Mouse (Mus musculus) heart, embryonic 16.5 days (tissue): ENCODE measurements at regions not wholly inside any gene's neighbourhood (a gene's known extent, or its start where the extent isn't known, plus 50 kb on each side); places are given as distances from the start of the nearest gene placed in this dataset.

Source experiments
- ATAC-seq: fragments of 200-750 bp; cut with Nextera tagmentation; replicated peaks from 2 replicates; pipeline ENCODE4 v1.8.0; 2017; ENCODE audit warnings: moderate number of reproducible peaks; ENCODE audit not compliant: insufficient read depth, low FRiP score; ENCODE audit errors: extremely low read depth
- H3K27ac ChIP-seq: fragments of 300-500 bp; sonication (generic); 2 replicates; pipeline ENCODE4 v1.5.1; 2014; ENCODE audit warnings: mild to moderate bottlenecking, low read length, control low read depth, moderate library complexity
- H3K27me3 ChIP-seq: fragments of 300-500 bp; sonication (generic); 2 replicates; pipeline ENCODE4 v1.6.1; 2014; ENCODE audit warnings: low read length, mixed read lengths; ENCODE audit not compliant: control insufficient read depth, insufficient read depth
- H3K36me3 ChIP-seq: fragments of 300-500 bp; sonication (generic); 2 replicates; pipeline ENCODE4 v1.6.1; 2014; ENCODE audit not compliant: control insufficient read depth, insufficient read depth
- H3K4me1 ChIP-seq: fragments of 300-500 bp; sonication (generic); 2 replicates; pipeline ENCODE4 v1.6.1; 2014; ENCODE audit warnings: low read length, mixed read lengths; ENCODE audit not compliant: control insufficient read depth, insufficient read depth
- H3K4me2 ChIP-seq: fragments of 300-500 bp; sonication (generic); 2 replicates; pipeline ENCODE4 v1.6.1; 2014; ENCODE audit warnings: low read depth, mild to moderate bottlenecking, control low read depth, low read length
- H3K4me3 ChIP-seq: fragments of 300-500 bp; sonication (generic); 2 replicates; pipeline ENCODE4 v1.5.1; 2014; ENCODE audit warnings: mild to moderate bottlenecking, control low read depth, low read length
- H3K9ac ChIP-seq: fragments of 300-500 bp; sonication (generic); 2 replicates; pipeline ENCODE4 v1.6.1; 2014; ENCODE audit warnings: low read length, control low read depth
- H3K9me3 ChIP-seq: fragments of 300-500 bp; sonication (generic); replicated peaks from 2 replicates; pipeline ENCODE4 v1.6.1; 2016; ENCODE audit warnings: low read length; ENCODE audit not compliant: control insufficient read depth
- WGBS: fragments of 180-500 bp; shearing (Covaris S2); extraction: QIAGEN DNeasy Blood & Tissue Kit; methylation state at CpG from one replicate; pipeline ENCODE4 v1.1.7; 2014; 5-methylcytosine and 5-hydroxymethylcytosine counted together

DNA sequence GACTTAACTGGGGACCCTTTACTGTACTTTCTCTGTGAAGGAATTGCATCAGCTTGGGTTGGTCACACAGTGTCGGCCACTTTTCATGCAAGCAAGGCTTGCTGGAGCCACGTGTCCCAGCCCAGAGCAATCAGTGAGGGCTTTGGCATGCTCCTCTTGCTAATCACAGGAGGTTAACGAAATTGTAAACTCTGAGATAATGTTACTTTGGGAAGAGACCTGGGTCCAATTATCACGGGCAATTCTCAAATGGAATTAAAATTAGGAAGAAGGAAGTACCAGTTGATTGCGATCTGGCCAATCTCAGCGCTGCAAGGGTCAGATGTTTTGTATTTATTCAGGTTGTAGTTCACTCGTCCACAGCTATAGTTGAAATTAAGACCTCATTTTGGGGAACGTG, 153.2 kb downstream of the Dusp6 start:
- Histone ChIP-seq H3K4me3 (no peak overlapping the region), H3K27me3 (no peaks in the 10 kb centered on the region), H3K9ac (no peak overlapping the region), H3K27ac (no peak overlapping the region), H3K36me3 (no peaks in the 10 kb centered on the region), H3K4me1 (no peaks in the 10 kb centered on the region), H3K4me2 (no peak overlapping the region), H3K9me3 (no peaks in the 10 kb centered on the region)
- ATAC-seq = no peak
- 54% methylated on average over 8 of the region's 8 CpGs for WGBS

DNA sequence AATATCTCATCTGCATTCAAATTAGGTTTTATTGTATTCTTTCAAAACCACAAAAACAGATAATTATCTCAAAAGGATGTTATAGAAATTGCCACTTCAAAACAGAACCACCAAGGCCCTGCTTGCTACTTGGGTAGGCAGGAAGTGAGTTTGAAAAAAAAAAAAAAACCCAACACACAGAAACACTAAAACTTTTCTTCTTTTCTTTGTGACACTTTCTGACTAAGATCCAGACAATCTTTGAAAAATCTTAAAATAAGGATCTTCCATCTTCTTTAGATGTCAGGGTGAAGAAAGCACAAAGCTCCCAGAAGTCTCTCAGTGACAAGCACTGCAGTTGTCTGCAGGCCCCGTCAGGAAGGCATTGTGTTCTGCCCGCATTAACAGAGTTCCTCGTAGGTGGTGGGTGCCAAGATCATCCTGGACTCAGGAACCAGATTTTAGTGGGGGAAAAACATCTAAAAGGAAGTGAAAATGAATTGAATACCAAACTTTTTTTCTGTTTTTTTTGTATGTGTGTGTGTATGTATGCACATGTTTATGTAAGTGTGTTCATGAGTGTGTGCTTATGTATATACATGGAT, 154.0 kb downstream of the Dusp6 start:
- Histone ChIP-seq H3K9ac (no peak overlapping the region), H3K4me3 (no peak overlapping the region), H3K4me1 (no peaks in the 10 kb centered on the region), H3K27ac (no peak overlapping the region), H3K9me3 (no peaks in the 10 kb centered on the region), H3K36me3 (no peaks in the 10 kb centered on the region), H3K4me2 (no peak overlapping the region), H3K27me3 (no peaks in the 10 kb centered on the region)
- WGBS = 45% methylated on average over 3 of the region's 3 CpGs
- no peak for ATAC-seq

DNA sequence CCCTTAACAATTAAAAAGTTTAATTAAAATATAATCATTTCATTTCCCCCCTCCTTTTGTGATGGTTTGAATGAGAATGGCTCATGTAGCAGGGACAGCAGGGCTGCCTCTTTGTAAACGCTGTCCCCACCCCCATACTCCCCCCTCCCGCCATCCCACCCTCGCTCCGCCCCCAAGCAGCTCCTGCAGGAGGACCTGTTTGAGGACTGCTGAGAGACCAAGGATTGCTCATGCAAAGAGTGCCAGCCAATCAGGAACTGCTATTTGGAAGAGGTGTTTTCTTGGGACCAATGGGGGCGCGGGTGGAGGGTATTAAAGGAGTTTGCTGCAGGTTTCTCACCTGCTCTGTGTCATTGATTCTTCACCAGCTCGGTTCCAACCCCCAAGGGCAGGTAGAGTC, 154.6 kb downstream of the Dusp6 start:
- no peak overlapping the region for H3K9ac ChIP-seq
- H3K4me1 ChIP-seq = no peaks in the 10 kb centered on the region
- H3K27ac ChIP-seq = no peak overlapping the region
- no peaks in the 10 kb centered on the region for H3K36me3 ChIP-seq
- no peak overlapping the region for H3K4me2 ChIP-seq
- H3K27me3 ChIP-seq = no peaks in the 10 kb centered on the region
- no peaks in the 10 kb centered on the region for H3K9me3 ChIP-seq
- no peak for ATAC-seq
- WGBS = 48% methylated on average over 7 of the region's 7 CpGs
- no peak overlapping the region for H3K4me3 ChIP-seq

DNA sequence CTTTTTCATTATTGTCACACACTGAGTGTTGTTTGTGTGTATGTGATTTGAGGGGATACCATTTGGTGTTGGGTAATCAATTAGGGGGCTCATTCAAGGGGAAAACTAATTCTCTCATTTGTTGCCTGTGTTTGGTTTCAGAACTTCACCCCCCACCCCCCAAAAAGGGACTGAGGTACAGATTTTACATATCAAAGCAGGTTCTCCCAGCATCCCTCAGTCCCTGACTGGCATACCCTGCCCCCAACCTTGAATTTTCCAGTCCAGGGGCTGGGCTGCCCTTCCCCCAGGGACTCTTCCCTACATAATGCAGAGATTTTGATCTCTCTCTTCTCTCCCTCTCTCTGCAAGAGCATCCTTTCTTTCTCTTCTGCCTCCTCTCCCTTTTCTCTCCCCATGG, 155.5 kb downstream of the Dusp6 start:
- Histone ChIP-seq H3K27me3 (no peaks in the 10 kb centered on the region), H3K4me1 (no peaks in the 10 kb centered on the region), H3K9ac (no peak overlapping the region), H3K4me2 (no peak overlapping the region), H3K27ac (no peak overlapping the region), H3K4me3 (no peak overlapping the region), H3K9me3 (no peaks in the 10 kb centered on the region), H3K36me3 (no peaks in the 10 kb centered on the region)
- ATAC-seq = no peak

DNA sequence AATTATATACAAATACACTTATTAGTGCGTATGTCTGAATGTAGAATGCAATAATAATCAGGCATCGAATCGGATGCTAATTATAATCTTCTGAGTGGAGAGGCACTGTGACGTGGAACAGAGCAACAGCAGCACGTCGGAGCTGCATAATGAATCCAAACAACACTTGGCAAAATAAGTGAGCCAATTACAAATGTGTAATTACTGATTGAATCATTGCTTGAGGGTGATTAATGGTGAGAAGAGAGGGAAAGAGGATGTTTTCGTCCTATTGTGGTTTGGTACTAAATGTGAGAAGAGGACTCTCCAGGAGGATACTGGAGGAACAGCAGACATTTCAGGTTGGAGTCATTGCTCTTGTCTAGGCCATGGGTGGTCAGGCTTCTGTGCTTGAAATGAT, 156.5 kb downstream of the Dusp6 start:
- no peak for ATAC-seq
- no peaks in the 10 kb centered on the region for H3K4me1 ChIP-seq

DNA sequence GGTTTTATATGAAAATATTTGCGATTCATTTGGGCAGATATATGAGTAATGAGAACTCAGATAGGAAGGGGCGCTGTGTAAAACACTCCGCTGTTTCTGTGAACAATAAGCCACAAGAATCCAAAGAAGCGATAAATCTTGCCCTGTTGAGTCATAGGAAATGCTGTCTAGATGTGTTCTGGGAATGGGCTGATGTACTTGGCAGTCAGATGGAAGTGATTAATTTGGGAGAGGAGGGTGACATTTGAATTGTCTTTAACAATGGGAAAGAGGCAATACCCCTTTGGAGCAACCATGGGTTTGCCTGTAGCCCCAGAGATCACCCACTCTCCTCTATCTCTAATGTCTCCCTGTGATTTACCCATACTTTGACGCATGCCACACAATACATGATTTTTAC, 160.4 kb downstream of the Dusp6 start:
- Histone ChIP-seq H3K9ac (no peak overlapping the region), H3K27ac (no peak overlapping the region), H3K36me3 (no peaks in the 10 kb centered on the region), H3K27me3 (no peaks in the 10 kb centered on the region), H3K4me1 (no peaks in the 10 kb centered on the region), H3K4me3 (no peak overlapping the region), H3K9me3 (no peaks in the 10 kb centered on the region), H3K4me2 (no peak overlapping the region)
- WGBS = 85% methylated on average over 5 of the region's 5 CpGs
- no peak for ATAC-seq

More for the DNA sequence above, 156.5 kb downstream of the Dusp6 start:
- H3K27me3 ChIP-seq = no peaks in the 10 kb centered on the region
- no peak overlapping the region for H3K27ac ChIP-seq
- H3K4me2 ChIP-seq = no peak overlapping the region
- H3K9ac ChIP-seq = no peak overlapping the region
- 81% methylated on average over 7 of the region's 7 CpGs for WGBS
- no peaks in the 10 kb centered on the region for H3K36me3 ChIP-seq
- H3K4me3 ChIP-seq = no peak overlapping the region
- no peaks in the 10 kb centered on the region for H3K9me3 ChIP-seq

DNA sequence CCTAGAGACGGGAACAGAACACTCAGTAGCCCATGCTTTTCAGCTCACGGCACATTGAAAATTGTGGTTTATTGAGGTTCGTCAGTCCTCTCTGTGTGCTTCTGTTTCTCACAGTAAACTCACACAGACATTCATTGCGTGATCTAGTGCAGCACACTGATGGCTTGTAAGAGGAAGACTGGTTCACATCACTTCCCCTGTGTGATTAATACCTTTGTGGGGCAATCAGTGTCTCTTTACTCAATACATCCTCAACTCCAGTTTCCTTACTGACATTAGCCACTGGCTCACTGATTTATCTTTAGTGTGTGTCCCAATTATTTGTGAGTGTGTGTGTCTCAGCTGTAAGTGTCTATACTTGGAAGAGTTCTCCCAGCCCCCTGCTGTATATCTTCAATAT, 162.2 kb downstream of the Dusp6 start:
- 86% methylated on average over 4 of the region's 4 CpGs for WGBS
- no peak for ATAC-seq

DNA sequence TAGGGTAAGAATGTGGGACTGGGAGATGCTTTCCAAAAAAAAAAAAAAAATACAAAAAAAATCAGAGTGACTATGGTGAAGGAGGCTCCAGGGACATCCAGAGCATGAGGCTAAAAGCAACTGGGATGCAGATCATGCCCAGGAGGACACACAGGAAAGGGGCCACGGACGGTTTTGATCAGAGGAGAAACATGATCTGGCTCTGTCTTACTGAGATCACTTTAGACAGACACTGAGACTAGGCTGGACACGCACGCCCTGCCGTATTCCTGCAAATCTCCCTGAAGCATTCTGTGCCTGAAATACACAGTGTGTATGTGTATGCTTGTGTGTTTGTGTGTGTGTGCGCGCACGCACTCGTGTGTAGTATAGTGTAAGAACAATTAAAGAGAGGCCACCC, 167.1 kb downstream of the Dusp6 start:
- H3K4me3 ChIP-seq = no peak overlapping the region
- H3K9ac ChIP-seq = no peak overlapping the region
- peaks cover 6% of the 10 kb centered on the region for H3K4me1 ChIP-seq
- no peak overlapping the region for H3K27ac ChIP-seq
- no peaks in the 10 kb centered on the region for H3K36me3 ChIP-seq
- 80% methylated on average over 9 of the region's 9 CpGs for WGBS
- H3K27me3 ChIP-seq = no peaks in the 10 kb centered on the region
- H3K4me2 ChIP-seq = no peak overlapping the region
- no peak; the same call in 1 of the 2 replicates for ATAC-seq
- H3K9me3 ChIP-seq = no peaks in the 10 kb centered on the region

More for the DNA sequence above, 162.2 kb downstream of the Dusp6 start:
- H3K36me3 ChIP-seq = no peaks in the 10 kb centered on the region
- H3K27ac ChIP-seq = no peak overlapping the region
- H3K27me3 ChIP-seq = no peaks in the 10 kb centered on the region
- H3K4me3 ChIP-seq = no peak overlapping the region
- H3K9ac ChIP-seq = no peak overlapping the region
- H3K9me3 ChIP-seq = no peaks in the 10 kb centered on the region
- no peak overlapping the region for H3K4me2 ChIP-seq
- no peaks in the 10 kb centered on the region for H3K4me1 ChIP-seq

DNA sequence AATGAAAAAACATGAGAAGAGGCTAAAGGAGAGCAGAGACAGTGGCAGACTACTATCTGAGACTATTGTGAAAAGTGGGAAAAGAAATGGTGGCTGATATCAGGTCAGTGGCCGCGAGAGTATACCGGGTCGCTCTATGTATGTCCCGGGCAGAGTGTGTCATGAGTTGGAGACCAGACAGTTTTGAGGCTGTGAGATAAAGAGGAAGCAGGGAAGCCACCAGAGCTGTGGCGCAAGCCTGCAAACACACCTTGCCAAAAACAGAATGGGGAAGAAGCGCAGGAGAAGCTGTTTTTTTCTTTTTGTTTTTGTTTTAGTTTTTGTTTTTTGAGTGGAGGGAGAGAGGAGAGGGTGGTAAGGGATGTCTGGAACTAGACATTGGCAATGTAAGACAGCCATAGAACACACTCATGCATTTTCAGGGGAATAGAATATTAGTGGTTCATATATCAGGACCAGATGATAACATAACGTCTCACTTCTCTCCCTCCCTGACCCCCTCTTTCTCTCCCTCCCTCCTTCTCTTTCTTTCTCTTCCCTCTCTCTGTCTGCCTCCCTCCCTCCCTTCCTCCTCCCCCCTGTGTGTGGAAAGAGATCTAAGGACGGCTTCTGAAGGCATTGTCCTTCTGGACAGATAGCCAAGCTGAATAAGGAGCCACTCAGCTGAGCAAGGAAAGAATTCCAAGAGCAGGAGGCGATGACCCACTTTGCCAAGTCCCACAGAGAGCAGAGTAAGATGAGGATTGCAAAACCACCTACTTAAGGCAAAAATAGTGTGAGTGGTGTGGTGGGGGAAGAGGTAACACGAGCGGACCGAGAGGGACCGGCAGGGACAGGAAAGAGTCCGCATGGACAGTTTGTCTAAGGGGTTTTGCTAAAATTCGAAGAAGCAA, 167.9 kb downstream of the Dusp6 start:
- WGBS = 49% methylated on average over 16 of the region's 16 CpGs
- no peak overlapping the region for H3K9ac ChIP-seq
- no peak for ATAC-seq

More for the DNA sequence above, 167.9 kb downstream of the Dusp6 start:
- Histone ChIP-seq H3K4me1 (peaks cover 6% of the 10 kb centered on the region), H3K27me3 (no peaks in the 10 kb centered on the region), H3K9me3 (no peaks in the 10 kb centered on the region), H3K36me3 (no peaks in the 10 kb centered on the region), H3K4me2 (peak overlapping the region; percentile 23), H3K4me3 (no peak overlapping the region), H3K27ac (no peak overlapping the region)
